Comparison of ENCODE assay signal across 8 mouse cellular contexts in the genomic region with DNA sequence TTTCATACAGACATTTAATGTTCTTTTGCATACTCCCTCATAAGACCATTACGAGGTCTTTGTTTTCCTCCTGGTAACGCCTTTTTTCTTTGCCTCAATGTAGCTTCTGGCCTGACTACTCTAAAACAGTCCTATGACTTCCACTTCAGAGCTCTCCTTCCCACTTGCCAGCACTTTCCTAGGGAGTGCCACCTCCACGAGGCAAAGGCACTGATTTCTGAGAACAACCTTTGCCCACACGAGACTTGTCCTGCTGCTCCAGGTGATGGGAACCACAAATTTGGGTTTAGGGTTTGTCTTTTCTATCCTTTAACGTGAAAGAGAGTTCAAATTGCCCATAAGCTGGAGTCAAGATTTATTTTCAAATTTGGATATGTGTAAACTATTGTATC. TPM values are rescaled to one million over a fixed set of nuclear protein-coding genes. Genes with fewer than 3 reads are reported as not detected.
DNase-seq lines count a peak whose midpoint lies in the region; ATAC-seq and TF ChIP-seq lines count a peak whose summit lies in the region.

No protein-coding gene starts in this region.

- H3K27me3 ChIP-seq in cerebellum, adult 2 months (ENCODE audit: control insufficient read depth, insufficient read depth, low read length), result no peaks in the 10 kb centered on the region
- H3K27me3 ChIP-seq in thymus, adult 2 months (ENCODE audit: control insufficient read depth, insufficient read depth, low read length), result no peaks in the 10 kb centered on the region
- no peaks in the 10 kb centered on the region for H3K27me3 ChIP-seq in liver, embryonic 15.5 days

- no peak for TF ChIP-seq POLR2A in cerebellum, adult 2 months (IDR thresholded peaks at IDR 0.05; ENCODE audit: borderline replicate concordance, insufficient read depth, low read length)
- no peak for TF ChIP-seq POLR2A in thymus, adult 2 months (IDR thresholded peaks at IDR 0.05; ENCODE audit: control insufficient read depth, extremely low read depth, insufficient read depth, low read length, poor library complexity)

- ATAC-seq in liver, embryonic 15.5 days (ENCODE audit: insufficient read depth), result no peak

- H3K9ac ChIP-seq in liver, embryonic 15.5 days, result peak overlapping the region; percentile 70

- 0 out of 2 replicates have a peak, but pooled peaks cover 2% of the 10 kb centered on the region for H3K4me1 ChIP-seq in cerebellum, adult 2 months (ENCODE audit: control insufficient read depth, insufficient read depth, low read length)
- H3K4me1 ChIP-seq in thymus, adult 2 months (replicated peaks; ENCODE audit: control insufficient read depth, insufficient read depth, low read length), result peaks cover 13% of the 10 kb centered on the region
- H3K4me1 ChIP-seq in liver, embryonic 15.5 days (replicated peaks), result peaks cover 41% of the 10 kb centered on the region

- H3K4me2 ChIP-seq in liver, embryonic 15.5 days, result peak overlapping the region; percentile 74

- 0 out of 2 replicates have a peak overlapping the region, but pooled peaks have one; percentile 22 for H3K27ac ChIP-seq in cerebellum, adult 2 months (ENCODE audit: insufficient read depth, low read length)
- H3K27ac ChIP-seq in thymus, adult 2 months (ENCODE audit: control insufficient read depth, insufficient read depth, low read length), result peak overlapping the region; percentile 75; the same call in 1 of the 2 replicates
- peak overlapping the region; percentile 86 for H3K27ac ChIP-seq in liver, embryonic 15.5 days (replicated peaks)

- peaks cover 45% of the 10 kb centered on the region for H3K36me3 ChIP-seq in thymus, adult 2 months (ENCODE audit: control insufficient read depth, insufficient read depth, low read length)
- peaks cover 74% of the 10 kb centered on the region for H3K36me3 ChIP-seq in liver, embryonic 15.5 days (replicated peaks)

- TF ChIP-seq CTCF in cerebellum, adult 2 months (IDR thresholded peaks at IDR 0.05; ENCODE audit: borderline replicate concordance, insufficient read depth, low read depth, low read length), result no peak
- TF ChIP-seq CTCF in thymus, adult 2 months (IDR thresholded peaks at IDR 0.05; ENCODE audit: borderline replicate concordance, control insufficient read depth, extremely low read depth, insufficient read depth, low read length, poor library complexity), result no peak

- WGBS in cerebellum, adult 2 months, result 24% methylated on average over 5 of the region's 5 CpGs
- 43% methylated on average over 5 of the region's 5 CpGs for whole genome bisulfite sequencing in thymus, adult 2 months
- 42% methylated on average over 5 of the region's 5 CpGs for WGBS in liver, embryonic 15.5 days (ENCODE audit: insufficient replicate concordance)

- peak overlapping the region; percentile 65 for H3K4me3 ChIP-seq in cerebellum, adult 2 months (replicated peaks; ENCODE audit: insufficient read depth, low read depth, low read length)
- H3K4me3 ChIP-seq in thymus, adult 2 months (ENCODE audit: control insufficient read depth, insufficient read depth, low read length), result peak overlapping the region; percentile 58
- H3K4me3 ChIP-seq in liver, embryonic 15.5 days (replicated peaks), result peak overlapping the region; percentile 80

- peak in 1 of 2 experiments; percentile 29 for DNase-seq in cerebellum, adult 2 months
- no peak for DNase-seq in cerebellum, adult 11 months
- DNase-seq in thymus, adult 2 months, result no peak
- DNase-seq in thymus, postnatal 14 days, result no peak
- DNase-seq in ovary, postnatal 10 days (ENCODE audit: low spot score), result no peak
- no peak for DNase-seq in right cerebral cortex, postnatal 10 days (ENCODE audit: low spot score in 2 of 2)
- no peak for DNase-seq in embryo, embryonic 10.5 days (ENCODE audit: low spot score)

- no peaks in the 10 kb centered on the region for H3K9me3 ChIP-seq in liver, embryonic 15.5 days (replicated peaks)

RNA-seq across cellular contexts. Expression of a gene that starts 0.6 kb away (rescaled TPM):
- 263 and 281 TPM in 2 replicates for polyA plus RNA-seq in cerebellum, adult 2 months (2012; rRNA removed)
- 251 and 292 TPM in 2 replicates for polyA plus RNA-seq in thymus, adult 2 months (2012; rRNA removed)
- 177 and 180 TPM in 2 replicates for polyA plus RNA-seq in liver, embryonic 15.5 days (2015; fragmentation: Nextera tagmentation; extraction: Ambion mirVana)

RNA-seq across cellular contexts. Expression of a gene that starts 12.5 kb away (rescaled TPM):
- 20.5 and 20.8 TPM in 2 replicates for polyA plus RNA-seq in cerebellum, adult 2 months (2012; rRNA removed)
- polyA plus RNA-seq in thymus, adult 2 months (2012; rRNA removed), result 39.4 and 42.0 TPM in 2 replicates
- 13.7 and 14.6 TPM in 2 replicates for polyA plus RNA-seq in liver, embryonic 15.5 days (2015; fragmentation: Nextera tagmentation; extraction: Ambion mirVana)

RNA-seq across cellular contexts. Expression of a gene that starts 22.9 kb away (rescaled TPM):
- polyA plus RNA-seq in cerebellum, adult 2 months (2012; rRNA removed), result 5.3 and 5.8 TPM in 2 replicates
- polyA plus RNA-seq in thymus, adult 2 months (2012; rRNA removed), result 6.0 and 7.9 TPM in 2 replicates
- polyA plus RNA-seq in liver, embryonic 15.5 days (2015; fragmentation: Nextera tagmentation; extraction: Ambion mirVana), result 2.5 and 3.0 TPM in 2 replicates

RNA-seq across cellular contexts. Expression of a gene that starts 24.5 kb away (rescaled TPM):
- 30.9 and 33.9 TPM in 2 replicates for polyA plus RNA-seq in cerebellum, adult 2 months (2012; rRNA removed)
- 79.6 and 92.0 TPM in 2 replicates for polyA plus RNA-seq in thymus, adult 2 months (2012; rRNA removed)
- 79.0 and 85.9 TPM in 2 replicates for polyA plus RNA-seq in liver, embryonic 15.5 days (2015; fragmentation: Nextera tagmentation; extraction: Ambion mirVana)

RNA-seq across cellular contexts. Expression of a gene that starts 36.8 kb away (rescaled TPM):
- 40.2 and 45.0 TPM in 2 replicates for polyA plus RNA-seq in cerebellum, adult 2 months (2012; rRNA removed)
- 72.3 and 73.1 TPM in 2 replicates for polyA plus RNA-seq in thymus, adult 2 months (2012; rRNA removed)
- polyA plus RNA-seq in liver, embryonic 15.5 days (2015; fragmentation: Nextera tagmentation; extraction: Ambion mirVana), result 13.1 and 14.6 TPM in 2 replicates

Comparison
In these comparisons a context has a peak if more than half of its experiments do, and no peak if none do; other contexts are left out.
1. H3K27ac ChIP-seq: peak in every context shown above with its lines; median percentile 86 in liver, embryonic 15.5 days; 75 in thymus, adult 2 months; 22 in cerebellum, adult 2 months.